Mouse (Mus musculus) heart, embryonic 11.5 days (tissue): ENCODE results near the gene Meaf6. TPM values are rescaled to one million over a fixed set of nuclear protein-coding genes. Genes with fewer than 3 reads are reported as not detected.

Experiments used
- ATAC-seq: fragments of 200-750 bp; cut with Nextera tagmentation; replicated peaks from 2 replicates; pipeline ENCODE4 v1.8.0; 2017; ENCODE audit warnings: moderate library complexity; ENCODE audit not compliant: insufficient number of reproducible peaks, low FRiP score, low TSS enrichment
- H3K27ac ChIP-seq: fragments of 300-500 bp; sonication (generic); 2 replicates; pipeline ENCODE4 v1.5.1; 2014; ENCODE audit warnings: mild to moderate bottlenecking, low read depth, low read length
- H3K27me3 ChIP-seq: fragments of 300-500 bp; sonication (generic); 2 replicates; pipeline ENCODE4 v1.6.1; 2014; ENCODE audit warnings: mild to moderate bottlenecking, low read length, mixed read lengths; ENCODE audit not compliant: control insufficient read depth, insufficient read depth
- H3K36me3 ChIP-seq: fragments of 300-500 bp; sonication (generic); 2 replicates; pipeline ENCODE4 v1.6.1; 2014; ENCODE audit warnings: mild to moderate bottlenecking, low read length, moderate library complexity, mixed read lengths; ENCODE audit not compliant: control insufficient read depth, insufficient read depth
- H3K4me1 ChIP-seq: fragments of 300-500 bp; sonication (generic); 2 replicates; pipeline ENCODE4 v1.6.1; 2014; ENCODE audit warnings: low read length; ENCODE audit not compliant: control insufficient read depth, insufficient read depth
- H3K4me2 ChIP-seq: fragments of 300-500 bp; sonication (generic); 2 replicates; pipeline ENCODE4 v1.6.1; 2014; ENCODE audit warnings: mild to moderate bottlenecking, moderate library complexity
- H3K4me3 ChIP-seq: fragments of 300-500 bp; sonication (generic); 2 replicates; pipeline ENCODE4 v1.5.1; 2014; ENCODE audit warnings: low read depth, low read length
- H3K9ac ChIP-seq: fragments of 300-500 bp; sonication (generic); 2 replicates; pipeline ENCODE4 v1.6.1; 2014; ENCODE audit warnings: mild to moderate bottlenecking, low read depth, low read length, moderate library complexity
- H3K9me3 ChIP-seq: fragments of 300-500 bp; sonication (generic); replicated peaks from 2 replicates; pipeline ENCODE4 v1.6.1; 2016; ENCODE audit warnings: low read length; ENCODE audit not compliant: control insufficient read depth
- WGBS: fragments of 180-500 bp; shearing (Covaris S2); extraction: QIAGEN DNeasy Blood & Tissue Kit; methylation state at CpG from one replicate; pipeline ENCODE4 v1.1.7; 2014; ENCODE audit not compliant: insufficient replicate concordance; 5-methylcytosine and 5-hydroxymethylcytosine counted together
- polyA plus RNA-seq: library from polyadenylated mRNA; unstranded; fragments of >200 nt; fragmentation: Nextera tagmentation; extraction: Ambion mirVana; gene quantifications from 2 replicates; pipeline ENCODE4 v1.2.1, GENCODE M21; 2014

The Meaf6 gene
- polyA plus RNA-seq, 1 experiment from 2014 or later: 55.4 TPM

DNA sequence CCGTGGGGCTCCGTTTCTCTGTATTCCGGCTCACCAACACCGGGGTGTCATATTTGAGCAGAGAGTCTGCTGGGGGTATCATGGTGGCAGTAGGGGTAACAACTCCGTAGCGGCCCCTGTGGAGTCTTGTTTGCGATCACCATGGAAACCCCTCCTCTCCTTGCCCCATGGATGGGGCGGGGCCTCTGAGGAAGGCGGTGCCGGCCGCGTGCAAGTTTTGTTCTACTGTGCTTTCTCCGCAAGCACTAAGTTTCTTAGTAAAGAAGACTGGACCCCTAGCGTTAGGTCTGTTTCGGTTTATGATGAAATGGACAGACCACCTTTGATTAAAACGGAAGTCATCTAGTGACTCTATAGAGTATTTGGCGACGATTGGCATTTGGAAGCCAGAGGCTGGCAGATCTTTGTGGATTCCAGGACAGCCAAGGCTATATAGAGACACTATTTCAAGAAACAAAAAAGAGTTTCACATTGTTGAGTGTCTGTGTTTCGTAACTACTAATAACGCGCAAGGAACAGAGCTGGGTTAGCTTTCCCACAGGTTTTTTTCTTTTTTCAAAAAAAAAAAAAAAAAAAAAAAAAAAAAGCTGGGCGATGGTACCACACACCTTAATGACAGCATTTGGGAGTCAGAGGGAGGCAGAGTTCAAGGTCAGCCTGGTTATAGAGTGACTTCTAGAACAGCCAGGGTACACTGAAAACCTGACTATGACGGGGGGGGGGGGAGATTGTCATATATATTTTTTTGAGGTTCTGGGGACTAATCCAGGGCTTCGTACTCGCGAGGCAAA lies 19.2 kb upstream of the Meaf6 start, which contains the start of gene Dnali1:
TSS of gene Dnali1 (minus strand) at position 187 of the 791 bp plus-strand sequence.
- Histone ChIP-seq H3K4me1 (peaks cover 8% of the 10 kb centered on the region; the same call in 1 of the 2 replicates), H3K27me3 (peaks cover 2% of the 10 kb centered on the region; the same call in 1 of the 2 replicates), H3K4me2 (peak within 1 kb of the TSS; percentile 92), H3K9me3 (no peaks in the 10 kb centered on the region), H3K4me3 (peak within 1 kb of the TSS; percentile 95), H3K27ac (0 out of 2 replicates have a peak within 1 kb of the TSS, but pooled peaks have one; percentile 12), H3K36me3 (peaks cover 15% of the 10 kb centered on the region), H3K9ac (peak within 1 kb of the TSS; percentile 92)
- 4% methylated on average over 26 of the region's 26 CpGs for WGBS
- ATAC-seq: no peak

DNA sequence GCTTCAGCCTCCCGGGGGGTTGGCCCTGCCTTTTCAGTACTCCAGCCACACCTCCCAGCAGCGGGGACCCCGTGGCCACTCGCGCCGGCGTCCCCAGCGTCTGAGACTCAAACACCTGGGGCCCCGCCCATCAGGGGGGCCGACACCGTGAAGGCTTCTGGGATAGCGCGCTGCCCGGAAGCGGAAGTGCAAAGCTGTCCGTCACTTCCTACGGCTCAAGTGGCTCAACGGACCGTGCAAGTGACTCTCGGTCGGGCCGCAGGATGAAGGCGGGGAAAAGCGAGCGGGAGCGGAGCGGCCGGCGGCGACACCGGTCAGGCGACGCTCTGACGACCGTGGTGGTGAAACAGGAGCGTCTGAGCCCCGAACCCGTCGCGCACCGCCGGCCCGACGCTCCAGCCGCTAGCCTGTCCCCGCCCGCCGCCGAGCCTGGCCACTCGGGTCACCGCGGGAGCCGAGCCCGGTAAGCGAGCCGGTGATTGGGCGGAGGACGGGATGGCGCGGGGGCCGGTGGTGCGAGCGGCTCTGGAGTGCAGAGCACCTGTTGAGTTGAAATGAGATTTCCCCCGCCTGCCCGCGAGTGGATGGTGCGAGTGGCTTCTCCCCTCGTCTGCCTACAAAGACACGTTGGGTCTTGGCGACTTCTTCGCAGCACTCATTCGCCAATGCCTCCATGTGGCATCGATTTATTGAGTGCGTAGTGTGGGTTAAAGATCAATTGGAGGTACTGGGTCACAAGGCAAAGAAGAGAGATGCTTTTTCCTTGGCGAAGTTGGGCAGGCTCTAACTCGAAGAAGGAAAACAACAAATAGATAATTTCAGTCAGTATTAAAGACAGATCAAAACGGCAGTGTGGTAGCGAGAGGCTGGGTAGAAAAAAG lies 18.2 kb upstream of the Meaf6 start, which contains the start of gene Snip1:
TSS of gene Snip1 (plus strand) at position 183 of the 881 bp plus-strand sequence.
- Histone ChIP-seq H3K36me3 (peaks cover 21% of the 10 kb centered on the region), H3K9ac (peak within 1 kb of the TSS; percentile 92), H3K4me3 (peak within 1 kb of the TSS; percentile 95), H3K4me2 (peak within 1 kb of the TSS; percentile 92), H3K4me1 (peaks cover 8% of the 10 kb centered on the region; the same call in 1 of the 2 replicates), H3K27ac (0 out of 2 replicates have a peak within 1 kb of the TSS, but pooled peaks have one; percentile 12), H3K27me3 (peaks cover 2% of the 10 kb centered on the region; the same call in 1 of the 2 replicates), H3K9me3 (no peaks in the 10 kb centered on the region)
- WGBS: 1% methylated on average over 78 of the region's 78 CpGs
- ATAC-seq: peak; percentile 91

DNA sequence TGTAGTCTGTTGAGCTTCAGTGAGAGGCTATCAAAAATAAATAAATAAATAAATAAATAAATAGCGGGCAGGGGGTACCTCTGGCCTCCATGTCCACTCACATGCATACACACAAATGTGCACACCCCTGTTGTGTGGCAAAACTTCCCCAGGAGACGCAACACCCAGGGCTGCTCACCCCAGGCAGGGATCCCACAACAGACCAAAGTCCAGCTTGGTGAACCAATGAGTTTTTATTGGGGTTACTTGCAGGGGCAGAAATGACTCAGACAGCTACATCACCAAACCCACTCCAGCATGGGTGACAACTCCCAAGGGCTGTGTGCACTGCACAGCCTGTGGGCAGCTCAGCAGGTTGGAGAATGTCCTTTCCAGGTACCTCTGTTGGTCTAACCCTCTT lies 7.2 kb upstream of the Meaf6 start:
- Histone ChIP-seq H3K4me2 (no peak overlapping the region), H3K4me1 (no peaks in the 10 kb centered on the region), H3K36me3 (peaks cover 15% of the 10 kb centered on the region), H3K9ac (no peak overlapping the region), H3K4me3 (no peak overlapping the region), H3K27ac (no peak overlapping the region), H3K27me3 (no peaks in the 10 kb centered on the region), H3K9me3 (no peaks in the 10 kb centered on the region)
- ATAC-seq: no peak
- 89% methylated on average over 2 of the region's 2 CpGs for WGBS

DNA sequence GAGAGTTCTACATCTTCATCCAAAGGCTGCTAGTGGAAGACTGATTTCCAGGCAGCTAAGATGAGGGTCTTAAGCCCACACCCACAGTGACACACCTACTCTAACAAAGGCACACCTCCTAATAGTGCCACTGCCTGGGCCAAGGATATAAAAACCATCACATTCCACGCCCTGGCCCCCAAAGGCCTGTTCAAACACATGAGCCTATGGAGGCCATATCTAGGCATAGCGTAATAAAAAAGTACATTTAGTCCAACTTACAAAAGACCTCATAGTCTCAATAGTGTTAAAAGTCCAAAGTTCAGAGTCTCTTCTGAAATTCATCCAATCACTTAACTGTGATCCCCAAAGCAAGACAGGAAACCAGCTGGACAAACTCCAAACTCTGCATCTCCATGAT lies 6.2 kb upstream of the Meaf6 start:
- Histone ChIP-seq H3K4me3 (no peak overlapping the region), H3K36me3 (peaks cover 5% of the 10 kb centered on the region), H3K4me2 (no peak overlapping the region), H3K9me3 (no peaks in the 10 kb centered on the region), H3K9ac (no peak overlapping the region), H3K4me1 (no peaks in the 10 kb centered on the region), H3K27me3 (no peaks in the 10 kb centered on the region), H3K27ac (no peak overlapping the region)
- 84% methylated on average over 2 of the region's 2 CpGs for WGBS
- no peak for ATAC-seq

DNA sequence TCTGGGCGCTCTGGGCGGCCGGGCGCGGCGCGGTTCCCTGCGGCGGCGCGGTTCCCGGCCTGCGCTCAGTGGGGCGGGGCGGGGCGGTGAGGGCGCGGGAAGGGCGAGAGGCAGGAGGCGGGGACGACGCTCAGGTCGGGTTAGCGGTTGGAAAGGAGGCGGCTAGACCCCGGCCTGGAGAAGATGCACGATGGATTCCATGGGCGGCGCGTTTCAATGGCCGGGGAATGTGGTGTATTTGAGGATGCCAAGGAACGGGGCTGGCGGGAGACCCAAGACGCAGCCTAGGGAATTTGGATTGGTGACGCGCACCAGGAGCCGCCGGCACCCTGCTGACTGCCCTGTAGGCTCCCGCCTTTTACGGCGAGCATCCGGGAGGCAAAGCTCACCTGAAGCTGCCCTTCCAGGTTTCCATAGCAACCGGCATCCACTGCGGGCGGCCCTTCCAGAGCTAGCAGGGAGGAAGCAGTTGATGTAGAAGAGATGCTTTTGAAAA lies 460 bp downstream of the Meaf6 start:
- Histone ChIP-seq H3K9me3 (no peaks in the 10 kb centered on the region), H3K4me1 (peaks cover 5% of the 10 kb centered on the region; the same call in 1 of the 2 replicates), H3K27me3 (no peaks in the 10 kb centered on the region), H3K27ac (peak overlapping the region; percentile 98), H3K36me3 (peaks cover 12% of the 10 kb centered on the region), H3K4me2 (peak overlapping the region; percentile 81), H3K9ac (peak overlapping the region; percentile 93), H3K4me3 (peak overlapping the region; percentile 87)
- under 1% methylated on average over 45 of the region's 45 CpGs for WGBS
- ATAC-seq: peak; percentile 93

DNA sequence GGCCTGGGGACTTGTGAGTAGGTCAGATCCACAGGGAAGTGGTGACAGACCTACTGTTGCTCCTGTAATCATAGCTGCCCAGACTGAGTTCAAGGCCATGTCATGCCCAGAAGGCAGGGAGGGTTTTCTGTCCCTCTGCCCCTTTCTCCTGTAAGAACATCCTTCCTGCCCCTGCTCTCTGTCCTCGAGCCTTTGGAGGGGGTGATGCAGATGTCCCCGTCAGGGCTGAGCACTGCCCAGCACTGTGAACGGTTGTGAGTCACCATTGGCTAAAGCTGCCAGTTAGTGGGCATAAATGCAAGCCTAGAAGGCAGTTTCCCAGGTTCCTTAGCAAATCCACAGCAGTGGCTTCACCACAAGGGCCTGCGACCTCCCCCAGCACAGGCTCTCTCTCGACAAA lies 8.1 kb downstream of the Meaf6 start:
- H3K4me3 ChIP-seq: no peak overlapping the region
- H3K9ac ChIP-seq: no peak overlapping the region
- no peaks in the 10 kb centered on the region for H3K9me3 ChIP-seq
- no peak overlapping the region for H3K27ac ChIP-seq
- peaks cover 25% of the 10 kb centered on the region for H3K36me3 ChIP-seq
- no peaks in the 10 kb centered on the region for H3K27me3 ChIP-seq
- no peaks in the 10 kb centered on the region for H3K4me1 ChIP-seq
- no peak overlapping the region for H3K4me2 ChIP-seq
- ATAC-seq: no peak
- WGBS: 83% methylated on average over 5 of the region's 5 CpGs

DNA sequence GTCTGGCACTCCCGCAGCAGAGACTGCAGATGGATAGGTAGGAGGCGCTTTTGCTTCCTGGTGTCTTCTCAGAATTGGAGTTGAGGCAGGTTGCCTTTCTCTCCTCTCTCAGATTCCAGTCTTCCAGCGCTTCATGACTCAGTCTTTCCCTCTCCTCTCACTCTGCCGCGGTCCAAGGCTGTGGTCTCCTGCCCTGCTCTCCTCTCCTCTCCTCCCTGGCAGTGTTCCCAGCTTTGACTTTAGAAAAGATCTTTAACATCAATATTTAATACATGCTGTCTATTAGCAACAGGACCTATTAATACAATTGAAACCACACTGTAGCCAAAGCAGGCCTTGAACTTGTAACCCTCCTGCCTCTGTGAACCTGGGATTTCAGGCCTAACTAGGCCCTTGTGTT lies 11.1 kb downstream of the Meaf6 start:
- ATAC-seq: no peak
- no peak overlapping the region for H3K4me3 ChIP-seq
- no peak overlapping the region for H3K4me2 ChIP-seq
- no peaks in the 10 kb centered on the region for H3K4me1 ChIP-seq
- no peak overlapping the region for H3K9ac ChIP-seq
- H3K27me3 ChIP-seq: no peaks in the 10 kb centered on the region
- no peak overlapping the region for H3K27ac ChIP-seq
- peaks cover 11% of the 10 kb centered on the region for H3K36me3 ChIP-seq
- no peaks in the 10 kb centered on the region for H3K9me3 ChIP-seq
- 92% methylated on average over 5 of the region's 5 CpGs for WGBS

DNA sequence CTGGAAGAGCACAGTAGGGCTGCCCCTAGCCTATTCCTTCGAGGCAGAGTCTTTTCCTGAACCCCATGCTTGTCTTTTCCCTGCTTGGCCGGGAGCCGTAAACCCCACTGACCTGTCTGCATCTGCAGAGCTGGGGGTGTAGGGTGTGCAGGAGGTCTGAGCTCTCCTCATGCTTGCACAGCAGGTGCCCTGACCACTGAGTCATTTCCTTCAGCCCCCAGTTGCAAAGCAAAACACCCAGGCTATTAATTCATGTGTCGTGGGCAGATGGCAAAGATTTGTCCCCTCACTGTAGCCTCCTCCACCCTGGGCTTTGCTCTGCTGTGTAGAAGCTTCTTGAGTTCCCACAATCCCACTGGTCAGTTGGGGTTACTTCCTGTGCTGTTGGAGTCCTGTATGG lies 12.5 kb downstream of the Meaf6 start:
- H3K9ac ChIP-seq: no peak overlapping the region
- no peak overlapping the region for H3K27ac ChIP-seq
- no peak overlapping the region for H3K4me3 ChIP-seq
- WGBS: 80% methylated on average over 4 of the region's 4 CpGs
- no peak overlapping the region for H3K4me2 ChIP-seq
- H3K4me1 ChIP-seq: no peaks in the 10 kb centered on the region
- no peak for ATAC-seq
- no peaks in the 10 kb centered on the region for H3K27me3 ChIP-seq
- peaks cover 6% of the 10 kb centered on the region for H3K36me3 ChIP-seq
- no peaks in the 10 kb centered on the region for H3K9me3 ChIP-seq
